Mouse (Mus musculus): ENCODE data around the gene Hspa1b. TPM values are rescaled to one million over a fixed set of nuclear protein-coding genes. Genes with fewer than 3 reads are reported as not detected.
A peak's percentile ranks its signal among the peaks of the same experiment; 100 is the strongest.
"Not testable (repeated sequence)": the region's sequence is repeated elsewhere in the genome, so short reads cannot be mapped to it uniquely, and the experiment has no call there.

The Hspa1b gene
- polyA plus RNA-seq, 1 experiment = 4.5 TPM

- Histone ChIP-seq H3K36me3 (replicated peaks; ENCODE audit: low read length) (peaks cover under 1% of the 10 kb centered on the region), H3K9me3 (0 out of 2 replicates have a peak, but pooled peaks cover 3% of the 10 kb centered on the region), H3K27me3 (replicated peaks) (peaks cover 16% of the 10 kb centered on the region), H3K4me1 (peaks cover 23% of the 10 kb centered on the region), H3K4me3 (replicated peaks) (no peak overlapping the region)
- TF ChIP-seq GATA1 (IDR thresholded peaks at IDR 0.05; ENCODE audit: borderline replicate concordance, low read length) = no peak
These were observed 3.2 kb downstream of the Hspa1b start for GRCm38 (mm10) chr17:34955884-34956283.

GRCm38 (mm10) chr17:34954831-34955230 is 4.2 kb downstream of the Hspa1b start:
- peaks cover 25% of the 10 kb centered on the region for H3K4me1 ChIP-seq
- peaks cover 8% of the 10 kb centered on the region for H3K27me3 ChIP-seq (replicated peaks)
- H3K36me3 ChIP-seq (replicated peaks; ENCODE audit: low read length) = peaks cover 11% of the 10 kb centered on the region
- no peak overlapping the region for H3K4me3 ChIP-seq (replicated peaks)
- TF ChIP-seq FLI1 (IDR thresholded peaks at IDR 0.05; ENCODE audit: low read length) (no peak), GATA1 (IDR thresholded peaks at IDR 0.05; ENCODE audit: borderline replicate concordance, low read length) (no peak)
- 0 out of 2 replicates have a peak, but pooled peaks cover 3% of the 10 kb centered on the region for H3K9me3 ChIP-seq

DNA sequence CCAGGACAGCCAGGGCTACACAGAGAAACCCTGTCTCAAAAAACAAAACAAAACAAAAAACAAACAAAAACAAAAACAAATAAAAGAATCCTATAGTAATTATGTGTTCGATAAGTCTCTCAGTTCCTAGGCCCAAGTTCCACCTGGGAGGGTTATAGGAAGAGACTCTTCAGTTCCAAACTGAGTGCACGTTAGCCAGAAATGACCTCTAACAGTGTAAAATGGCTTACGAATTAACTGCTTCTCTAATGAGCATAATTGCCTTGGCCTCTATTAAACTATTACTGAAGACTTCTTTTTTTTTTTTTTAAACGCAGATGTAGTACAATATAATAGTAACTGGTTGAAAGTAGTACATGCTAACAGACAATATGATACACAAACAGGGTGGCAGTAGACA is 5.1 kb downstream of the Hspa1b start:
- Histone ChIP-seq H3K4me3 (replicated peaks) (no peak overlapping the region), H3K9me3 (0 out of 2 replicates have a peak, but pooled peaks cover 3% of the 10 kb centered on the region), H3K27me3 (replicated peaks) (peaks cover 2% of the 10 kb centered on the region), H3K36me3 (replicated peaks; ENCODE audit: low read length) (peaks cover 15% of the 10 kb centered on the region), H3K4me1 (peaks cover 19% of the 10 kb centered on the region)
- TF ChIP-seq FLI1 (IDR thresholded peaks at IDR 0.05; ENCODE audit: low read length) = no peak
- no peak for TF ChIP-seq GATA1 (IDR thresholded peaks at IDR 0.05; ENCODE audit: borderline replicate concordance, low read length)

GRCm38 (mm10) chr17:34953258-34953657 is 5.8 kb downstream of the Hspa1b start:
- 0 out of 2 replicates have a peak, but pooled peaks cover 3% of the 10 kb centered on the region for H3K9me3 ChIP-seq
- no peak for TF ChIP-seq GATA1 (IDR thresholded peaks at IDR 0.05; ENCODE audit: borderline replicate concordance, low read length)
- TF ChIP-seq FLI1 (IDR thresholded peaks at IDR 0.05; ENCODE audit: low read length) = no peak
- peaks cover 2% of the 10 kb centered on the region for H3K27me3 ChIP-seq (replicated peaks)
- peaks cover 15% of the 10 kb centered on the region for H3K36me3 ChIP-seq (replicated peaks; ENCODE audit: low read length)
- no peak overlapping the region for H3K4me3 ChIP-seq (replicated peaks)
- H3K4me1 ChIP-seq = peaks cover 19% of the 10 kb centered on the region

GRCm38 (mm10) chr17:34952378-34953040 is 6.5 kb downstream of the Hspa1b start:
- Histone ChIP-seq H3K27me3 (replicated peaks) (peaks cover 2% of the 10 kb centered on the region), H3K4me1 (peaks cover 19% of the 10 kb centered on the region), H3K9me3 (0 out of 2 replicates have a peak, but pooled peaks cover 2% of the 10 kb centered on the region), H3K4me3 (replicated peaks) (peak overlapping the region; percentile 97), H3K36me3 (replicated peaks; ENCODE audit: low read length) (peaks cover 15% of the 10 kb centered on the region)
- TF ChIP-seq GATA1 (IDR thresholded peaks at IDR 0.05; ENCODE audit: borderline replicate concordance, low read length) (no peak), FLI1 (IDR thresholded peaks at IDR 0.05; ENCODE audit: low read length) (no peak)

GRCm38 (mm10) chr17:34951636-34952377 is 7.2 kb downstream of the Hspa1b start:
- TF ChIP-seq GATA1 (IDR thresholded peaks at IDR 0.05; ENCODE audit: borderline replicate concordance, low read length) (no peak), FLI1 (IDR thresholded peaks at IDR 0.05; ENCODE audit: low read length) (no peak)
- Histone ChIP-seq H3K36me3 (replicated peaks; ENCODE audit: low read length) (peaks cover 15% of the 10 kb centered on the region), H3K27me3 (replicated peaks) (peaks cover under 1% of the 10 kb centered on the region), H3K4me3 (replicated peaks) (peak overlapping the region; percentile 97), H3K9me3 (no peaks in the 10 kb centered on the region), H3K4me1 (peaks cover 19% of the 10 kb centered on the region)

DNA sequence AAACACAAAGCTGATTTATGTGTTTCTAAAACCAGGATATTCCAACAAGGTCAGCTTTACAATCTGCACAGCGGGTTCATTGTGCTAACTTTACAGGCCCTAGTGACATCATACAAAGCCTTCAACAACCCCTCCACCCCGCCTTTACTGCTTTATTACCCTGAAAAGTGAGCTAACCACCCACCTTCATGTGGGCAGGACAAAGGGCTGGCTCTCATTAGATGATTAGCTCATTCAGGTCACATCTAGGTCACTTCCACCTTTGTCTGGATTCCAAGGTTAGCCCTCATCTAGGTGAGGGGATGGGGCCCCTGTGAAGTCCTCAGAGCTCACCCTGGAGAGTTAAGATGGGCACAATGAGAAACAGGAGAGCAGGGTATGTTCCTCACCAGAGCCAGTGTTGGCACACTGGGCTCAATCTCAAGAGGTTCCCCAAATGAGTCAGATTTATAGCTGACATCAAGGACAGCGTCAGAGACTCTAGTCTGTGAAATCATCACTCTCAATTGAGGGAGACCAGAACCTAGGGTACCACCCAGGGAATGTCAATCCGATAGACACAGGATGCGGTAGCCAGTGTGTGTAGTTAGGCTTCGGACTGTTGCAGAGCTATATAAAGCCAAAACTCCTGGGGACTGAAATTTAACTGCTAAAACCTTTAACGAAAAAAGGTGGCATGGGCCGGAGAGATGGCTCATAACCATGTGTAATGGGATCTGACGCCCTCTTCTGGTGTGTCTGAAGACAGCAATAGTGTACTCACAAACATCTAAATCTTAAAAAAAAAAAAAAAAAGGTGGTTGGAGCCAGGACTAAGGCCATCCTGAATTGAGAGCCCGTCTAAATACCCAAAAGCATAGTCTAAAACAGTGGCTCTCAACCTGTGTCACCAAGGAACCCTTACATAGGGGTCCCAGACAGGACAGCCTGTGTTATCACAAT is 8.3 kb downstream of the Hspa1b start:
- H3K9me3 ChIP-seq = no peaks in the 10 kb centered on the region
- TF ChIP-seq GATA1 (IDR thresholded peaks at IDR 0.05; ENCODE audit: borderline replicate concordance, low read length) = no peak
- no peak for TF ChIP-seq FLI1 (IDR thresholded peaks at IDR 0.05; ENCODE audit: low read length)
- peak overlapping the region; percentile 97 for H3K4me3 ChIP-seq (replicated peaks)
- H3K27me3 ChIP-seq (replicated peaks) = no peaks in the 10 kb centered on the region
- H3K36me3 ChIP-seq (replicated peaks; ENCODE audit: low read length) = peaks cover 15% of the 10 kb centered on the region
- H3K4me1 ChIP-seq = peaks cover 19% of the 10 kb centered on the region

DNA sequence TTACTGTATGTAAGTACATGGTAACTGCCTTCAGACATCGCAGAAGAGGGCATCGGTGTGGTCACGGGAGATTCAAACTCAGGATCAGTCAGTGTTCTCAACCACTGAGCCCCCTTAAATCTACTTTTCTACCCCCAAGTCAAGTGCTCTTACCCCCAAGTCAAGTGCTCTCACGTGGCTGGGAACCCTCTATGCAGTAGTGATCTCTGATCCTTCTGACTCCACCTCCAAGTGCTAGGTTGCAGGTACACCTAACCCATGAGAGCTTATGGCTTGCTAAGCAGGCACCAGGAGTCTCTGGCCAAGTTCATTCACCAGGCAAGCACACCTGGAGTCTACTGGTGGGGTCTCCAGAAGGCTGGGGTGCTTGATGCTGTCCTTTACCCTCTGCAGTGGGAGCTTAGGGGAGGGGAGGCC is 9.5 kb downstream of the Hspa1b start:
- Histone ChIP-seq H3K27me3 (replicated peaks) (peaks cover 3% of the 10 kb centered on the region), H3K4me3 (replicated peaks) (no peak overlapping the region), H3K9me3 (no peaks in the 10 kb centered on the region), H3K36me3 (replicated peaks; ENCODE audit: low read length) (peaks cover 15% of the 10 kb centered on the region), H3K4me1 (peaks cover 19% of the 10 kb centered on the region)
- TF ChIP-seq FLI1 (IDR thresholded peaks at IDR 0.05; ENCODE audit: low read length) = no peak
- no peak for TF ChIP-seq GATA1 (IDR thresholded peaks at IDR 0.05; ENCODE audit: borderline replicate concordance, low read length)

DNA sequence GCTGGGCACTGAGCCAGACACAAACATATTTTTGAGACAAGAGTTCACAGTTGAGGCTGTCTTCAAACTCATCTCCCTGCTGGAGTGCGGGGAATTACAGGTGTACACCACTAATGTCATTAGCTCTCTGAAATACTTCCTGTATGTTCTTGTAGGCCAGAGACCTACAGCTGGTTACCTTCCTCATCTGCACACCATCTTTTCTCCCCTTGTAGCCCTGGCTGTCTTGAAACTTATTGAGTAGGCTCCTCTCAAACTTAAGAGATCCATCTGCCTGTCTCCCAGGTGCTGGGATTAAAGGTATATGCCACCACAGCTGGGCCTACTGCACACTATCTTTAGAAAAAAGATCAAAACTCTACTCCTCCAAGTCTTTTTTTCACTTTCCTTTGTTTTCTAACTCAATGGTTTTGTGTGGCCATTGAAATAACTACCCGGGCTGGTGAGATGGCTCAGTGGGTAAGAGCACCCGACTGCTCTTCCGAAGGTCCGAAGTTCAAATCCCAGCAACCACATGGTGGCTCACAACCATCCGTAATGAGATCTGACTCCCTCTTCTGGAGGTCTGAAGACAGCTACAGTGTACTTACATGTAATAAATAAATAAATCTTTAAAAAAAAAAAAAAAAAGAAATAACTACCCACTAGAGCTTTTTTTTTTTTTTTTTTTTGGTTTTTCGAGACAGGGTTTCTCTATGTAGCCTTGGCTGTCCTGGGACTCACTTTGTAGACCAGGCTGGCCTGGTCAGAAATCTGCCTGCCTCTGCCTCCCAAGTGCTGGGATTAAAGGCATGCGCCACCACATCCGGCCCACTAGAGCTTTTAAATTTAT is 10.1 kb downstream of the Hspa1b start:
- not testable (repeated sequence) for H3K4me3 ChIP-seq (replicated peaks); H3K27me3 ChIP-seq (replicated peaks); H3K9me3 ChIP-seq
- Histone ChIP-seq H3K4me1 (peaks cover 19% of the 10 kb centered on the region), H3K36me3 (replicated peaks; ENCODE audit: low read length) (peaks cover 15% of the 10 kb centered on the region)

Data from megakaryocyte, embryonic 14.5 days (primary cell).